Mouse (Mus musculus): ENCODE data around the gene Gjb5.

The Gjb5 gene

GRCm38 (mm10) chr4:127349560-127350300 is 8.3 kb downstream of the Gjb5 start:
- DNase-seq (ENCODE audit: low spot score): no peak

GRCm38 (mm10) chr4:127345000-127345399 is 13.0 kb downstream of the Gjb5 start:
- no peak for DNase-seq (ENCODE audit: low spot score)

- DNase-seq (ENCODE audit: low spot score): no peak
Observed at GRCm38 (mm10) chr4:127341372-127341771, 16.6 kb downstream of the Gjb5 start.

GRCm38 (mm10) chr4:127337668-127338067 is 20.3 kb downstream of the Gjb5 start:
- DNase-seq (ENCODE audit: low spot score): no peak

- DNase-seq (ENCODE audit: low spot score): no peak
Observed at GRCm38 (mm10) chr4:127334870-127335504, 23.0 kb downstream of the Gjb5 start.

GRCm38 (mm10) chr4:127331171-127331570 is 26.8 kb downstream of the Gjb5 start:
- no peak for DNase-seq (ENCODE audit: low spot score)

GRCm38 (mm10) chr4:127330181-127331100 is 27.5 kb downstream of the Gjb5 start, which contains the start of gene Gjb3:
TSS of gene Gjb3 (minus strand) at chr4:127330844.
- no peak for DNase-seq (ENCODE audit: low spot score)

- DNase-seq (ENCODE audit: low spot score): no peak
Observed at GRCm38 (mm10) chr4:127329751-127330150, 28.2 kb downstream of the Gjb5 start.

GRCm38 (mm10) chr4:127329046-127329445 is 28.9 kb downstream of the Gjb5 start:
- DNase-seq (ENCODE audit: low spot score): no peak

GRCm38 (mm10) chr4:127328378-127328777 is 29.6 kb downstream of the Gjb5 start:
- DNase-seq (ENCODE audit: low spot score): no peak

GRCm38 (mm10) chr4:127327749-127328148 is 30.2 kb downstream of the Gjb5 start:
- no peak for DNase-seq (ENCODE audit: low spot score)

- DNase-seq (ENCODE audit: low spot score): peak; percentile 13
Observed at GRCm38 (mm10) chr4:127327258-127327657, 30.7 kb downstream of the Gjb5 start.

GRCm38 (mm10) chr4:127325276-127325675 is 32.7 kb downstream of the Gjb5 start:
- no peak for DNase-seq (ENCODE audit: low spot score)

GRCm38 (mm10) chr4:127324759-127325158 is 33.2 kb downstream of the Gjb5 start:
- peak; percentile 62 for DNase-seq (ENCODE audit: low spot score)

GRCm38 (mm10) chr4:127324296-127324695 is 33.7 kb downstream of the Gjb5 start:
- DNase-seq (ENCODE audit: low spot score): no peak

GRCm38 (mm10) chr4:127323651-127324050 is 34.3 kb downstream of the Gjb5 start:
- no peak for DNase-seq (ENCODE audit: low spot score)

GRCm38 (mm10) chr4:127319613-127320012 is 38.4 kb downstream of the Gjb5 start:
- peak; percentile 69 for DNase-seq (ENCODE audit: low spot score)

GRCm38 (mm10) chr4:127317143-127317542 is 40.8 kb downstream of the Gjb5 start:
- no peak for DNase-seq (ENCODE audit: low spot score)

- no peak for DNase-seq (ENCODE audit: low spot score)
Observed at GRCm38 (mm10) chr4:127315753-127316152, 42.2 kb downstream of the Gjb5 start.

GRCm38 (mm10) chr4:127314585-127314984 is 43.4 kb downstream of the Gjb5 start:
- DNase-seq (ENCODE audit: low spot score): no peak

- DNase-seq (ENCODE audit: low spot score): peak; percentile 37
Observed at GRCm38 (mm10) chr4:127313861-127314260, 44.1 kb downstream of the Gjb5 start, which contains the start of gene Gja4. TSS of gene Gja4 (minus strand) at chr4:127314039.

GRCm38 (mm10) chr4:127312349-127312748 is 45.6 kb downstream of the Gjb5 start:
- DNase-seq (ENCODE audit: low spot score): no peak
